Mouse (Mus musculus): ENCODE results near the gene Tns1. TPM values are rescaled to one million over a fixed set of nuclear protein-coding genes. Genes with fewer than 3 reads are reported as not detected.
A peak's percentile ranks its signal among the peaks of the same experiment; 100 is the strongest.

Gene Tns1
- polyA plus RNA-seq, 1 experiment from 2014 or later = 184 TPM

- no peaks in the 10 kb centered on the region for H3K27me3 ChIP-seq (replicated peaks; ENCODE audit: insufficient read depth, low read length)
- 6% methylated on average over 15 of the region's 15 CpGs for WGBS
These were observed 261.8 kb downstream of the Tns1 start for GRCm38 (mm10) chr1:73862323-73863073.

DNA sequence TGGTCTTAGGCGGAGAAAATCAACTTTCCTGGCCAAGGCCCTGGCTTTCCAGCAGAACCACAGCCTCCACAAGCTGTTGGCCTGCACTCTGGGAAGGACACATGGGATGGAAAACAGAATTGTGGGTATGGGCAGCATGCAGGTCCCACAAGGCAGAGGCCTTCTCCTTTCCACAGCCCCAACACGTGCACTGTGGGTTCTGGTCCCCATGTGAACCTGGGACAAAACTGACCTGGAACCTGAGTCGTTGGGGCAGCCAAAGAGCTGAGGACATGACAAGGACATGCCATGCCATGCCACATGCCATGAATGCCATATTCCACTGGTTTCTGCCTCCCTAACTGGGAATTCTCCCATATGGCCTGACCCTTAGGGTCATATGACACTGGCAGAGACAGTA is 263.8 kb downstream of the Tns1 start:
- no peaks in the 10 kb centered on the region for H3K27me3 ChIP-seq (replicated peaks; ENCODE audit: insufficient read depth, low read length)
- DNase-seq (ENCODE audit: low spot score) = no peak
- H3K4me3 ChIP-seq (ENCODE audit: low read depth, low read length) = no peak overlapping the region
- H3K9ac ChIP-seq (replicated peaks; ENCODE audit: low read depth) = no peak overlapping the region
- no peak overlapping the region for H3K27ac ChIP-seq (ENCODE audit: low read length)
- no peak for TF ChIP-seq EP300 (IDR thresholded peaks at IDR 0.05)
- TF ChIP-seq CTCF (IDR thresholded peaks at IDR 0.05) = no peak
- no peak for ATAC-seq
- H3K36me3 ChIP-seq (ENCODE audit: insufficient read depth, low read length) = no peaks in the 10 kb centered on the region
- no peaks in the 10 kb centered on the region for H3K9me3 ChIP-seq (ENCODE audit: low read length)
- 82% methylated on average over 3 of the region's 3 CpGs for WGBS
- no peak overlapping the region for H3K4me2 ChIP-seq (replicated peaks; ENCODE audit: low read depth, low read length)
- H3K4me1 ChIP-seq (ENCODE audit: insufficient read depth, low read depth, low read length) = no peaks in the 10 kb centered on the region

More at GRCm38 (mm10) chr1:73862323-73863073, 261.8 kb downstream of the Tns1 start:
- Histone ChIP-seq H3K9me3 (ENCODE audit: low read length) (no peaks in the 10 kb centered on the region), H3K9ac (replicated peaks; ENCODE audit: low read depth) (no peak overlapping the region), H3K4me1 (ENCODE audit: insufficient read depth, low read depth, low read length) (no peaks in the 10 kb centered on the region), H3K27ac (ENCODE audit: low read length) (peak overlapping the region; percentile 45), H3K4me2 (replicated peaks; ENCODE audit: low read depth, low read length) (peak overlapping the region; percentile 36), H3K4me3 (ENCODE audit: low read depth, low read length) (no peak overlapping the region), H3K36me3 (ENCODE audit: insufficient read depth, low read length) (no peaks in the 10 kb centered on the region)
- ATAC-seq (peak; percentile 99), DNase-seq (ENCODE audit: low spot score) (peak; percentile 93)
- TF ChIP-seq CTCF (IDR thresholded peaks at IDR 0.05) (peak; percentile 91), EP300 (IDR thresholded peaks at IDR 0.05) (no peak)

Other genes starting within 250 kb of the Tns1 start
- 0.42 and 0.43 TPM in 2 replicates for gene Rufy4, start 1.1 kb upstream of the Tns1 start, polyA plus RNA-seq (2015; fragmentation: Nextera tagmentation; extraction: Ambion mirVana)
- 1.9 and 2.4 TPM in 2 replicates for gene Cxcr2, start 29.5 kb upstream of the Tns1 start, polyA plus RNA-seq (2015; fragmentation: Nextera tagmentation; extraction: Ambion mirVana)
- gene Cxcr1, start 70.2 kb upstream of the Tns1 start, polyA plus RNA-seq (2015; fragmentation: Nextera tagmentation; extraction: Ambion mirVana) = not detected in 2 replicates
- 465 and 473 TPM in 2 replicates for gene Arpc2, start 111.6 kb upstream of the Tns1 start, polyA plus RNA-seq (2015; fragmentation: Nextera tagmentation; extraction: Ambion mirVana)
- 0.18 and 0.30 TPM in 2 replicates for gene Gpbar1, start 154.1 kb upstream of the Tns1 start, polyA plus RNA-seq (2015; fragmentation: Nextera tagmentation; extraction: Ambion mirVana)
- 213 and 214 TPM in 2 replicates for gene Aamp, start 160.3 kb upstream of the Tns1 start, polyA plus RNA-seq (2015; fragmentation: Nextera tagmentation; extraction: Ambion mirVana)
- 88.7 and 91.4 TPM in 2 replicates for gene Pnkd, start 160.5 kb upstream of the Tns1 start, polyA plus RNA-seq (2015; fragmentation: Nextera tagmentation; extraction: Ambion mirVana)
- gene Tmbim1, start 181.2 kb upstream of the Tns1 start, polyA plus RNA-seq (2015; fragmentation: Nextera tagmentation; extraction: Ambion mirVana) = 148 and 149 TPM in 2 replicates
- gene Catip, start 237.7 kb upstream of the Tns1 start, polyA plus RNA-seq (2015; fragmentation: Nextera tagmentation; extraction: Ambion mirVana) = 3.4 and 5.1 TPM in 2 replicates

Measured in lung, postnatal 0 days (tissue).